Mouse (Mus musculus): ENCODE measurements around the gene Mfsd5.

Gene Mfsd5

GRCm38 (mm10) chr15:102282463-102283292, 3.4 kb downstream of the Mfsd5 start:
- DNase-seq (ENCODE audit: low read depth), result no peak

DNA sequence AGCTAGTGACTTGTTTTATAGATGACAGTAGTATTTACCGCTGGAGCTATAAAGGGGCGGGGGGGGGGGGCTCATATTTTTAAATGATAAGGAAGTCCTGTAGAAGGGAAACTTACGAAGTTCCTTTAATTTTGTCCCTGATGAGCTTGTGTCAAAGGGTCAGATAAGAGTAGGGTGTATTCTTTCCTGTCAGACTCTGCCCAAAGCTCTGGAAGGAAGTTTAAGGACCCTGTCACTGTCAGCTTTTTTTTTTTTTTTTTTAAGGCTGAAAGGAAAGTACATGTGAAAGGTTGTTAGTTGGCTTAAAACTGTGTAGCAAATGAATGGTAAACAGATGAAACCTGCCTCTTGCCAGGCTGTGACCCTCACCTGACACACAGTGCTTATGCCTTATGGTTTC, 4.4 kb downstream of the Mfsd5 start:
- no peak for DNase-seq (ENCODE audit: low read depth)

- DNase-seq (ENCODE audit: low read depth), result peak; percentile 81
Measured at GRCm38 (mm10) chr15:102287395-102287794, 8.1 kb downstream of the Mfsd5 start.

- DNase-seq (ENCODE audit: low read depth), result peak; percentile 95
Measured at GRCm38 (mm10) chr15:102295633-102296367, 16.5 kb downstream of the Mfsd5 start, which contains the start of gene Espl1. Espl1 (plus strand) TSS chr15:102296266.

- DNase-seq (ENCODE audit: low read depth), result no peak
Measured at GRCm38 (mm10) chr15:102296368-102297006, 17.2 kb downstream of the Mfsd5 start.

DNA sequence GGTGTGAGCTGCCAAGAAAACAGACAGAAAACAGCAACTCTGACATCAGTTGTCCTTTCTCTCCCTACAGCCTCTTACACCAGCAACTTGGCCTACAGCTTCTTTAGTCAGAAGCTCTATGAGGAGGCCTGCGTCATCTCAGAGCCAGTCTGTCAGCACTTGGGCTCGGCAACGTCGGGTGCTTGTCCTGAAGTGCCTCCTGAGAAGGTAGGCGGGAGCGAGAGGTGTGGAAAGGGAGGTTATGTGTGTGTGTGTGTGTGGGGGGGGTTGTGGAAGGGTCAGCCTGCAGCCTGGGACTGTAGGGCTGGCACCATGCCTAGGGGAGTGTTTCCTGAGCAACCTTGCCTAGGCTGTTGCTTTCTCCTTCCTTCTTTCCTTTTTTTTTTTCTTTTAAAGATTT, 23.3 kb downstream of the Mfsd5 start:
- no peak for DNase-seq (ENCODE audit: low read depth)

GRCm38 (mm10) chr15:102308717-102309116, 29.5 kb downstream of the Mfsd5 start:
- DNase-seq (ENCODE audit: low read depth), result no peak

- DNase-seq (ENCODE audit: low read depth), result no peak
Measured at GRCm38 (mm10) chr15:102310074-102310845, 31.0 kb downstream of the Mfsd5 start.

DNA sequence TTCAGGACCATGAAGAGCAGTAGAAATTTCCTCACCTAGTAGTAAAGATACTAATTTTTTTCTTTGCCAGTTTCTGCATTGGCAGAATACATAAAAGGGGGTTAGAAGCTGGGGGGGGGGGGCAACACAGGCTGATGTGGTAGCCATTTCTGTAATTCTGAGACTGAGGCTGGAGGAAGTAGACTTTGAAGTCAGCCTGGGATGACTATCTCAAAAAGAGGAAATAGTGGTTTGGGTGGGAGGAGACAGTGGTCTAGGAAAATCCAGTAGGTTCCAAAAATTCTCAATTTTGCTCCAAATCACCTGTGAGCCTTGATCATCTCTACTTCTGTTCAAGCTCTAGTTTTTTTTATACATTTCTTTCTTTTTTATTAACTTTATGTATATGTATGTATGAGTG, 32.2 kb downstream of the Mfsd5 start:
- DNase-seq (ENCODE audit: low read depth), result no peak

GRCm38 (mm10) chr15:102315292-102315691, 36.0 kb downstream of the Mfsd5 start:
- no peak for DNase-seq (ENCODE audit: low read depth)

- DNase-seq (ENCODE audit: low read depth), result peak; percentile 78
Measured at GRCm38 (mm10) chr15:102316263-102316662, 37.0 kb downstream of the Mfsd5 start.

DNA sequence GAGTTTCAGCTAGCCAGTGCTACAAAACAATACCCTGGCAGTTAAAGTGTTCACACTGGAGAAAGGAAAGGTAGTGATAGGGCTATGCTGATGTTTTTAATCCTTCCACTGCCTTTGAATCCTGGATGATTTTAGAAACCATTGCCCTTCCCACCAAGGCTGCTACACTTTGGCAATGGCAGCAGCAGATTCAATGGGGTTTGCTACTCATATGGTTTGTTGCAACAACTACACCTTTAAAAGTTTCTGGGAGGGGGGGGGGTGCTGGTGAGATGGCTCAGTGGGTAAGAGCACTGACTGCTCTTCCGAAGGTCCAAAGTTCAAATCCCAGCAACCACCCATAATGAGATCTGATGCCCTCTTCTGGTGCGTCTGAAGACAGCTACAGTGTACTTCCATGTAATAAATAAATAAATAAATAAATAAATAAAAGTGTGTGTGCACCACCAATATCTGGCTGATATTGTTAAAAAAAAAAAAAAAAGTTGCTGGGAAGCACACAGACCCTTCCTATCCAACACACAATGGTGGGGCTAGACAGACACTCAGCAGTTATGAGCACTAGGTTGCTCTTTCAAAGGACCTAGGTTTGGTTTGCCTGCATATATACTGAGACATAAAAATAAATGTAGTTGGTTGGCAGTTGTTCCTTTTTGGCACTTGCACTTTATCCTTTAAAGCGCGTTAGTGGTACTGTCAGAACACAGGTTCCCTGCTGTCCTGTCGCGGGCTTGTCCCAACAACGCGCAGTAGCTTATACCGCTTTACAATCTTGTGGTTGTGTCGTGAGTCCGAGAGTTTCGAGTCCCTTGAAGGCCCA, 45.6 kb downstream of the Mfsd5 start:
- DNase-seq (ENCODE audit: low read depth), result no peak

DNA sequence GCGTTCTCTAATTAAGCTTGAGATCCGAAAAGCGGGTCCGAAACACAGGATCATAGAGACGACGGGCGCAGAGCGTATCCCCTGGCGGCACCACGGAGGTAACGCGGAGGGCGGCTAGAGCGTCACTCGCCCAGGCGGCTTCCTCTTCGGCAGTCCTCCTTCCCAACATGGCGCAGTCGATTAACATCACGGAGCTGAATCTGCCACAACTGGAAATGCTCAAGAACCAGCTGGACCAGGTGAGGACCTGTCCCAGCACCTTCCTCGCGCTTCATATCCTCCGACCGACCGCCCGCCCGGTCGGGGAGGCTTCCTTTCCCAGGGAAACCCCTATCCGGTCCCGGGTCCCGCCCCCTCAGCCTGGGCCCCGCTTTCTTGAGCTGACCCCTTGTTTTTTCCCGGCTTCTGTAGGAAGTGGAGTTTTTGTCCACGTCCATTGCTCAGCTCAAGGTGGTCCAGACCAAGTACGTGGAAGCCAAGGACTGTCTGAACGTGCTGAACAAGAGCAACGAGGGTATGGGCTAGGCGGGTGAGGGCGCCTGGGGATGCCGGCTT, 46.8 kb downstream of the Mfsd5 start, which contains the start of gene Pfdn5:
Gene Pfdn5, plus strand, starts transcription at position 95 of the 555 bp plus-strand sequence.
- peak; percentile 86 for DNase-seq (ENCODE audit: low read depth)

DNA sequence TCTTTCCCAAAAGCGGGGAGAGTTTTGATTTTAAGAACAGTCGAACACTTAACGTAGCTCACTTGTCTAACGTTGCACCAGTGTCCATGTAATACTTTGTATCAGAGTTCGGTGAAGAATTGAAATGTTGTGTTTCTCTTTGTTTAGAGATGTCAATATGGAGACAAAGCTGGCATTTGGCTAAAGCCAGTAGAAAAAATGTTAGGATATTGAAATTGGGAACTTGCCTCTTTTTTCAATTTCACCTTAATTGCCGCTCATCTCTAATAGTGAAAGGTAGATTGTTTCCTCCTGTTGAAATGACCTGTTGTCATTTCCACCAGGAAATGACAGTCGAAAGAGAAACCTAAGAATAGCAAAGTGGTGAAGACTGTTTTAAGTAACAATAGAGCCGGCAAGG, 47.6 kb downstream of the Mfsd5 start:
- DNase-seq (ENCODE audit: low read depth), result peak; percentile 33
